In the genomic region with DNA sequence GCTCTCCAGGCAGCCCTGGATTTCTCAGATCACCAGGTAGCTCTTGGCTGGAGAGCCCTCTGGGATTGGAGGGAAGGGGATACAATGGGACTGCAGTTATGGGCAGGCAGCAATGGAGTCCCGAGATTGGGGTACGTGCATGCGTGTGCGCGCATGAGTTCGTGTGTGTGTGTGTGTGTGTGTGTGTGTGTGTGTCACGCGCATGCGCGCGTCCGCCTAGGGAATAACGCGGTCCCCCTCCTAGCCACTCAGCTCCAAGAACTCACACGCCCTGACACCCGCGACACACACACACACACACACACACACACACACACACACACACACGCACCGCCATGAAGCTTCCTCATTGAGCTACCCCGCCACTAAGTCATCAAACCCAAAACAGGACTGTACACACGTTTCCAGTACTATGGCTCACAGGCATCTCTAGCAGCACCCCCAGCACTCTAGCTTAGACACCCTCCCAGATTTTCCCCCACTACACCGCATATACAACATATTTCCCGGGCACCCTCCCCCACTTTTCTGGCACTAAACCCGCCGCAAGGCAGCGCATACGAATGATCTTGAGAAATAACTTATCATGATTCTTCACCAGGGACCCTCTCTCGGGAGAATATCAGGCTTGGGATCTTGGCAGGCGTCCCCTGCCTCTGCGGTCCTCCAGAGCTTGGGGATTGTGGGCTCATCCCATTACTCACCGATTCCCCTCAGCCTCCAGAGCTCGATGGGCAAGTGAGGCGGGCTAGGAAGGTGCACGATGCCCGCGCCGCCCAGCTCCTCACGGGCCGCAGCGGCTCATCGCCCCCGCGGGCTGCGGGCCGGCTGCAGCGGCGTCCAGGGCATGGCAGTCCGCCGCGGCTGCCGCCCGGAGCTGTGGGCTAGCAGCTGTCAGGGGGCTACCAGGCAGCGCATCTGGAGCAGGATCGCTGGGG, we compare ENCODE assay signal across 8 mouse cellular contexts. TPM values are rescaled to one million over a fixed set of nuclear protein-coding genes. Genes with fewer than 3 reads are reported as not detected.
DNase-seq lines count a peak whose midpoint lies in the region; ATAC-seq lines count a peak whose summit lies in the region.

No protein-coding gene starts in this region.

- peak overlapping the region; percentile 76 for H3K4me3 ChIP-seq in heart, embryonic 10.5 days
- H3K4me3 ChIP-seq in intestine, embryonic 16.5 days (ENCODE audit: low read length), result peak overlapping the region; percentile 69
- peak overlapping the region; percentile 51 for H3K4me3 ChIP-seq in liver, embryonic 11.5 days (ENCODE audit: low read depth, low read length)

- H3K27me3 ChIP-seq in heart, embryonic 10.5 days (ENCODE audit: insufficient read depth, poor library complexity, severe bottlenecking), result peaks cover 58% of the 10 kb centered on the region
- peaks cover 5% of the 10 kb centered on the region for H3K27me3 ChIP-seq in intestine, embryonic 16.5 days (replicated peaks; ENCODE audit: control insufficient read depth, insufficient read depth, low read length)
- H3K27me3 ChIP-seq in liver, embryonic 11.5 days (replicated peaks; ENCODE audit: control insufficient read depth, insufficient read depth, low read length), result peaks cover 45% of the 10 kb centered on the region

- peak overlapping the region; percentile 74 for H3K9ac ChIP-seq in intestine, embryonic 16.5 days (ENCODE audit: low read depth, low read length)
- H3K9ac ChIP-seq in liver, embryonic 11.5 days (ENCODE audit: low read depth, low read length), result peak overlapping the region; percentile 6; the same call in 1 of the 2 replicates

- peak; percentile 66 for ATAC-seq in intestine, embryonic 16.5 days
- ATAC-seq in liver, embryonic 11.5 days (replicated peaks; ENCODE audit: low FRiP score), result no peak; the same call in 1 of the 2 replicates

- 2% methylated on average over 45 of the region's 54 CpGs for WGBS in heart, embryonic 10.5 days
- 2% methylated on average over 54 of the region's 54 CpGs for WGBS in intestine, embryonic 16.5 days
- 4% methylated on average over 54 of the region's 54 CpGs for WGBS in liver, embryonic 11.5 days

- no peaks in the 10 kb centered on the region for H3K36me3 ChIP-seq in heart, embryonic 10.5 days
- H3K36me3 ChIP-seq in intestine, embryonic 16.5 days (ENCODE audit: control insufficient read depth, insufficient read depth, low read length), result no peaks in the 10 kb centered on the region
- no peaks in the 10 kb centered on the region for H3K36me3 ChIP-seq in liver, embryonic 11.5 days (ENCODE audit: control insufficient read depth, insufficient read depth, low read length)

- peak overlapping the region; percentile 99 for H3K4me2 ChIP-seq in intestine, embryonic 16.5 days (ENCODE audit: low read depth, low read length)
- peak overlapping the region; percentile 78 for H3K4me2 ChIP-seq in liver, embryonic 11.5 days

- no peaks in the 10 kb centered on the region for H3K9me3 ChIP-seq in heart, embryonic 10.5 days
- no peaks in the 10 kb centered on the region for H3K9me3 ChIP-seq in intestine, embryonic 16.5 days (ENCODE audit: control insufficient read depth, low read length)
- no peaks in the 10 kb centered on the region for H3K9me3 ChIP-seq in liver, embryonic 11.5 days (ENCODE audit: control insufficient read depth, low read length)

- intact Hi-C loops in heart, postnatal 25 days (cut with DNase I), result no loop called here

- DNase-seq in heart, embryonic 10.5 days (ENCODE audit: low spot score), result peak; percentile 76
- DNase-seq in heart, postnatal 25 days (ENCODE audit: low spot score), result no peak
- peak; percentile 85 for DNase-seq in cerebellum, adult 9-11 months
- peak; percentile 63 to 80 for DNase-seq in frontal cortex, postnatal 10 days (ENCODE audit: low spot score in 2 of 2)
- peak; percentile 34 for DNase-seq in liver, embryonic 11.5 days (ENCODE audit: low spot score)
- peak; percentile 92 for DNase-seq in retina, postnatal 1 day
- no peak for DNase-seq in c-Kit-positive CD71-positive TER-119-positive erythroid progenitor cells, embryonic 14.5 days (ENCODE audit: low spot score)

- H3K27ac ChIP-seq in heart, embryonic 10.5 days, result peak overlapping the region; percentile 70
- H3K27ac ChIP-seq in intestine, embryonic 16.5 days (ENCODE audit: low read length), result no peak overlapping the region
- no peak overlapping the region for H3K27ac ChIP-seq in liver, embryonic 11.5 days (ENCODE audit: low read depth, low read length)

- peaks cover 21% of the 10 kb centered on the region for H3K4me1 ChIP-seq in heart, embryonic 10.5 days
- peaks cover 2% of the 10 kb centered on the region; the same call in 1 of the 2 replicates for H3K4me1 ChIP-seq in intestine, embryonic 16.5 days (ENCODE audit: control insufficient read depth, insufficient read depth, low read length)
- H3K4me1 ChIP-seq in liver, embryonic 11.5 days (replicated peaks; ENCODE audit: control insufficient read depth, insufficient read depth, low read length), result no peaks in the 10 kb centered on the region

RNA-seq across cellular contexts. Expression of a gene that starts 0.8 kb away (rescaled TPM):
- polyA plus RNA-seq in heart, embryonic 10.5 days (2016; fragmentation: Nextera tagmentation; extraction: Ambion mirVana), result 0.27 and 0.48 TPM in 2 replicates
- total RNA-seq in heart, postnatal 25 days (2021), result under 1 TPM; 0.11 to 0.13 TPM
- 0.42 and 0.49 TPM in 2 replicates for polyA plus RNA-seq in intestine, embryonic 16.5 days (2015; fragmentation: Nextera tagmentation; extraction: Ambion mirVana)
- 0.13 and 0.30 TPM in 2 replicates for polyA plus RNA-seq in liver, embryonic 11.5 days (2014; fragmentation: Nextera tagmentation; extraction: Ambion mirVana)

RNA-seq across cellular contexts. Expression of a gene that starts 47.1 kb away (rescaled TPM):
- 0.15 and 0.25 TPM in 2 replicates for polyA plus RNA-seq in heart, embryonic 10.5 days (2016; fragmentation: Nextera tagmentation; extraction: Ambion mirVana)
- under 1 TPM; 0.22 to 0.42 TPM for total RNA-seq in heart, postnatal 25 days (2021)
- polyA plus RNA-seq in intestine, embryonic 16.5 days (2015; fragmentation: Nextera tagmentation; extraction: Ambion mirVana), result 0.16 and 0.20 TPM in 2 replicates
- 0.34 and 0.42 TPM in 2 replicates for polyA plus RNA-seq in liver, embryonic 11.5 days (2014; fragmentation: Nextera tagmentation; extraction: Ambion mirVana)

Comparison
In these comparisons a context has a peak if more than half of its experiments do, and no peak if none do; other contexts are left out.
1. DNase-seq: peak in heart, embryonic 10.5 days (single experiment), cerebellum, adult 9-11 months (single experiment), frontal cortex, postnatal 10 days (2 of 2), liver, embryonic 11.5 days (single experiment) and retina, postnatal 1 day (single experiment); none in heart, postnatal 25 days (single experiment) and c-Kit-positive CD71-positive TER-119-positive erythroid progenitor cells, embryonic 14.5 days (single experiment).
2. Peak in every context shown above with its lines, with median percentiles within 50 percentile points of each other: H3K4me3 ChIP-seq.